Mouse (Mus musculus) heart, adult 2 months (tissue): Measurements from ENCODE around the gene Ccdc186. TPM values are rescaled to one million over a fixed set of nuclear protein-coding genes. Genes with fewer than 3 reads are reported as not detected.

Experiments used
- DNase-seq, 2 experiments: peaks; one replicate each; pipeline ENCODE4 v3.0.0; 2021
- H3K27ac ChIP-seq: fragments of 200-600 bp; 2 replicates; pipeline ENCODE4 v1.8.1; 2022
- H3K27me3 ChIP-seq: fragments of 200-500 bp; 2 replicates; pipeline ENCODE4 v1.6.1; 2012; ENCODE audit warnings: mild to moderate bottlenecking, low read length, inconsistent platforms, mixed read lengths; ENCODE audit not compliant: control insufficient read depth, insufficient read depth
- H3K36me3 ChIP-seq: fragments of 200-500 bp; 2 replicates; pipeline ENCODE4 v1.6.1; 2012; ENCODE audit warnings: low read length, inconsistent platforms; ENCODE audit not compliant: control insufficient read depth, insufficient read depth
- H3K4me1 ChIP-seq: fragments of 200-500 bp; 2 replicates; pipeline ENCODE4 v1.6.1; 2011; ENCODE audit warnings: low read length; ENCODE audit not compliant: control insufficient read depth, insufficient read depth
- H3K4me3 ChIP-seq: fragments of 200-600 bp; 2 replicates; pipeline ENCODE4 v1.8.1; 2022
- H3K79me2 ChIP-seq: fragments of 200-500 bp; replicated peaks from 2 replicates; pipeline ENCODE4 v1.6.1; 2012; ENCODE audit warnings: mild to moderate bottlenecking, inconsistent platforms, low read length, moderate library complexity, mixed read lengths; ENCODE audit not compliant: control insufficient read depth, insufficient read depth
- H3K9ac ChIP-seq: fragments of 200-500 bp; 2 replicates; pipeline ENCODE4 v1.6.1; 2012; ENCODE audit warnings: low read depth, mild to moderate bottlenecking, control low read depth, inconsistent platforms, low read length, mixed read lengths
- CTCF ChIP-seq: fragments of 200-600 bp; IDR thresholded peaks from 2 replicates; pipeline ENCODE4 v1.8.1; 2022; ENCODE audit warnings: antibody characterized with exemption, mild to moderate bottlenecking, moderate library complexity
- EP300 ChIP-seq: fragments of 200-500 bp; IDR thresholded peaks from 2 replicates; pipeline ENCODE4 v1.6.1; 2011; ENCODE audit warnings: low read depth, low read length, control low read depth; ENCODE audit not compliant: insufficient read depth
- POLR2A ChIP-seq: fragments of 200-500 bp; IDR thresholded peaks from 2 replicates; pipeline ENCODE4 v1.6.1; 2011; ENCODE audit warnings: mild to moderate bottlenecking, low read depth, low read length, control low read depth; ENCODE audit not compliant: insufficient read depth
- WGBS: fragments of 180-500 bp; shearing (Covaris S2); methylation state at CpG from one replicate; pipeline ENCODE4 v1.1.7; 2018; 5-methylcytosine and 5-hydroxymethylcytosine counted together
- intact Hi-C: fragments of 180-260 bp; cut with DNase I; formaldehyde crosslinking; loops from one replicate; pipeline ENCODE4 v1.15.1; 2025
- long read RNA-seq: library from polyadenylated mRNA; stranded (forward); transcript quantifications from one replicate; pipeline ENCODE4 v2.0.0, GENCODE M21; 2021
- polyA plus RNA-seq: library from polyadenylated mRNA; depleted of rRNA; stranded (reverse); fragments of >200 nt; gene quantifications from 2 replicates; pipeline ENCODE4 v1.2.3, GENCODE M21; 2012; rRNA removed
- total RNA-seq, 2 experiments: library from RNA; stranded (reverse); gene quantifications; 2 replicates each; pipeline ENCODE4 v1.2.3; 2021

The Ccdc186 gene
- 10 to 100 TPM; 24.9 to 28.6 TPM for total RNA-seq
- 5.0 and 7.9 TPM in 2 replicates for polyA plus RNA-seq
- long read RNA-seq, full-length matches to known transcripts = 3 of 10 reads
- long read RNA-seq, partial matches to known transcripts = 2 of 10 reads
- long read RNA-seq, other reads (novel, unspliced or antisense) = 5 of 10 reads

DNA sequence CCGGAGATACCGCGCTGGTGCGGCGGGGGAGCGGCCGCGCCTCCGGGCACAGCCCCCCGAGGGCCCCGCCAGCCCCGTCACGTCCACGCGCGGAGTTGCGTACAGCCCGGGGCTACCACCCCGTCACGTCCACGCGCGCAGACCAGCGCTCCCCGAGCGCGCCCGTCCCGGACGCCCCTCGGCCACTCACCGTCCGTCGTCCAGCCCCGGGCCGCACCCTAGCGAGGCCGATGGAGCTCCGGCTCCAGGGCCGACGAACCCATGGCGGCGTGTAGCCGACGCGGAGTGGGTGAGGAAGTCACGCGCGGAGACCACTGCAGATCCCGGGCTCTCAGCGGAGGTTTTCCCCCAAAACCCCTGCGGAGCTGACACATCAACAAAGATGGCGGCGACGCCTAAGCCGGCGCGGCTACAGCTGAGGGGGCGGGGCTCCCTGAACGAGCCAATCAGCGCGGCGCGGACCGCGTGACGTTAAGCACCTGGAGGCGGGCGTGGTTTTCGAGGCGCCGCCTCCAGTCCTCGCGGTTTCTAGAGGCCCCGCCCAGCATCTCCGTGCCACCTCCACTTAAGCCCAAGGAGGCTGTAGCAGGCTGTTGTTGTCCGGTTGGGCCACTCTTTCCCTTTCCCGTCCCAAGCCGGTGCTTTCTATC is at the start of gene Ccdc186:
Gene Ccdc186, minus strand, starts transcription at position 393 of the 650 bp plus-strand sequence.
- TF ChIP-seq EP300 = no peak
- TF ChIP-seq POLR2A = peak; percentile 91
- Histone ChIP-seq H3K36me3 (peaks cover 23% of the 10 kb centered on the region), H3K9ac (peak within 1 kb of the TSS; percentile 97), H3K4me1 (peaks cover 17% of the 10 kb centered on the region), H3K27ac (peak within 1 kb of the TSS; percentile 98), H3K4me3 (peak within 1 kb of the TSS; percentile 84), H3K79me2 (peaks cover 6% of the 10 kb centered on the region), H3K27me3 (no peaks in the 10 kb centered on the region)
- intact Hi-C loops = no loop called here
- DNase-seq = peak; percentile 96 to 97
- under 1% methylated on average over 79 of the region's 79 CpGs for WGBS

DNA sequence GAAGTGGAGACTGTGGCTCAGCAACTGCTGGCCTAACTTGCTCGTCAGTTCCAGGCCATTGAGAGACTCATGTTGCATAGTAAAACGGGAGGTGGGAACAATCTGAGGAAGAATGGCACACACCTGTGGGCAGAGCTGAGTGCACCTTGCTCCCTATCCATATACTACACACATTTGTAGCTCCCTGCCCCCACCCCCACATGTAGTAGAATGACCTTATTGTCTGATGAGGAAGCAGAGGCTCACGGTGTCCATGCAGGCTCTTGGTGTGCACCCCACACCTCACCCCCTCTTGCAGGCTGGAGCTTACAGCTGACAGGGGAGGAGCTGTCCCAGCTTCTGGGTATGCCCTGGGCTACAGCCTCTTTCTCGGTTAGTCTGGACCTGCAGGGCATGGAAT is 45.7 kb upstream of the Ccdc186 start:
- no peak for DNase-seq
- Histone ChIP-seq H3K9ac (no peak overlapping the region), H3K27ac (no peak overlapping the region), H3K4me1 (no peaks in the 10 kb centered on the region), H3K36me3 (no peaks in the 10 kb centered on the region), H3K27me3 (no peaks in the 10 kb centered on the region), H3K4me3 (no peak overlapping the region), H3K79me2 (no peaks in the 10 kb centered on the region)
- intact Hi-C loops = no loop called here
- 71% methylated on average over 4 of the region's 4 CpGs for WGBS
- TF ChIP-seq POLR2A = no peak
- no peak for TF ChIP-seq CTCF
- TF ChIP-seq EP300 = no peak

DNA sequence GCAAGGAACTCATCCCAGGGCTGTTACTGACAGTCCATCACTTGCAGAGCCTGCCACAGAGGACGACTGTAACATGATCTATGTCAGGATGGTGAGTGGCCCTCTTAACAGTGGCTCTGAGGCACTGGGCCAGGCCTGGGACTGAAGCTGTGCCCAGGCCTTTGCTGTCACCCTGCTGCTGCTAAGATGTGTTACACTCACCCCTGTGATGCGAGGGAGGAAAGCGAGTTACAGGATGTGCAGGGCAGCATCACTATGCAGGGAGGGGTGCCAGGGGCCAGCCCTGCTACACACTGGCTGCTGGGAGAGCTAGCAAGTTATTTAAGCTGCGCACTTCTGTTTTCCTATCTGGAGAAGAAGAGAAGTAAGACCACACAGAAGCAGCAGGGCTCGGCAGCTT is 34.5 kb upstream of the Ccdc186 start:
- no peaks in the 10 kb centered on the region; the same call in 1 of the 2 replicates for H3K4me1 ChIP-seq
- DNase-seq = peak in 1 of 2 experiments; percentile 14
- no peak overlapping the region for H3K9ac ChIP-seq
- no peak overlapping the region for H3K4me3 ChIP-seq
- no peaks in the 10 kb centered on the region for H3K36me3 ChIP-seq
- H3K27me3 ChIP-seq = no peaks in the 10 kb centered on the region
- 34% methylated on average over 5 of the region's 5 CpGs for WGBS
- intact Hi-C loops = no loop called here
- TF ChIP-seq CTCF = peak; percentile 25
- no peak for TF ChIP-seq POLR2A
- H3K79me2 ChIP-seq = no peaks in the 10 kb centered on the region
- no peak overlapping the region for H3K27ac ChIP-seq

DNA sequence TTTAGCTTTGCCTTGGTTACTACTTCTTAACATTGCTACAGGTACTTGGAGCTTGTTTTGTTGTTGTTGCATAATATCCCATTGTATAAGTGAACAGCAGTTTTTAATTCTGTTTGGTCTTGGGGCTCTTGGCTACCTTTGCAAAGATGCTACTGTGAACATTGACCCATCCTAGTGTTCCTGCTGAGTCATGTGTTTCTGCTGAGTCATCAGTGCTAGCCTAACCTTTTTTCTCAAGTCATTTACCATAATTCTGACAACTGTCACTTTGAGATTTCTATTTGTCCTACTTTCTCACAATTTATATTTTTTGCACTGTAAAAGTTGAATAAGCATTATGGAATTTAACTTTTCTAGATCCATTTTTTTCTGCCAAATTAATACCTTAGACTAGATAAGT is 30.6 kb upstream of the Ccdc186 start:
- Histone ChIP-seq H3K27me3 (no peaks in the 10 kb centered on the region), H3K27ac (no peak overlapping the region), H3K4me1 (no peaks in the 10 kb centered on the region; the same call in 1 of the 2 replicates), H3K9ac (no peak overlapping the region), H3K36me3 (no peaks in the 10 kb centered on the region), H3K79me2 (no peaks in the 10 kb centered on the region), H3K4me3 (no peak overlapping the region)
- no peak for TF ChIP-seq EP300
- TF ChIP-seq POLR2A = no peak
- no peak for TF ChIP-seq CTCF
- intact Hi-C loops = no loop called here
- DNase-seq = no peak

DNA sequence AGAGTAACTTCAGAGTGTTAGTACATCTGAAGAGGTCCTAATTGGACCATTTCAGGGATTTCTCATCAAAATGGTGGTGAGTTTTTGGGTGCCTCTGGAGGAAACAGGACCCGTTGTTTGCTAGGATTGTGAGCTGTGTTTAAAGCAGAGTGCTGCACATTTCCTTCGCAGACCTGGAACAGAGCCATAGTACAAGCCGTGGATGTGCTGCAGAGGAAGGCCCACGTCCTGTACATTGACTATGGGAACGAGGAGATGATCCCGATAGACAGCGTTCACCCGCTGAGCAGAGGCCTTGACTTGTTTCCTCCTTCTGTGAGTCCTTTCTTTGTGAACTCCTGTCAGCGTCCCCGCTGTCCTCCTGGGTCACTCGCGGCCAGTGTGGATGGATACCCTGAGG is 21.0 kb upstream of the Ccdc186 start:
- no peak overlapping the region for H3K9ac ChIP-seq
- no peak overlapping the region for H3K4me3 ChIP-seq
- no peaks in the 10 kb centered on the region; the same call in 1 of the 2 replicates for H3K4me1 ChIP-seq
- H3K36me3 ChIP-seq = no peaks in the 10 kb centered on the region
- WGBS = 60% methylated on average over 12 of the region's 12 CpGs
- intact Hi-C loops = no loop called here
- H3K27me3 ChIP-seq = no peaks in the 10 kb centered on the region
- no peak overlapping the region for H3K27ac ChIP-seq
- TF ChIP-seq CTCF = no peak
- no peak for TF ChIP-seq EP300
- TF ChIP-seq POLR2A = no peak
- no peak for DNase-seq
- H3K79me2 ChIP-seq = no peaks in the 10 kb centered on the region

DNA sequence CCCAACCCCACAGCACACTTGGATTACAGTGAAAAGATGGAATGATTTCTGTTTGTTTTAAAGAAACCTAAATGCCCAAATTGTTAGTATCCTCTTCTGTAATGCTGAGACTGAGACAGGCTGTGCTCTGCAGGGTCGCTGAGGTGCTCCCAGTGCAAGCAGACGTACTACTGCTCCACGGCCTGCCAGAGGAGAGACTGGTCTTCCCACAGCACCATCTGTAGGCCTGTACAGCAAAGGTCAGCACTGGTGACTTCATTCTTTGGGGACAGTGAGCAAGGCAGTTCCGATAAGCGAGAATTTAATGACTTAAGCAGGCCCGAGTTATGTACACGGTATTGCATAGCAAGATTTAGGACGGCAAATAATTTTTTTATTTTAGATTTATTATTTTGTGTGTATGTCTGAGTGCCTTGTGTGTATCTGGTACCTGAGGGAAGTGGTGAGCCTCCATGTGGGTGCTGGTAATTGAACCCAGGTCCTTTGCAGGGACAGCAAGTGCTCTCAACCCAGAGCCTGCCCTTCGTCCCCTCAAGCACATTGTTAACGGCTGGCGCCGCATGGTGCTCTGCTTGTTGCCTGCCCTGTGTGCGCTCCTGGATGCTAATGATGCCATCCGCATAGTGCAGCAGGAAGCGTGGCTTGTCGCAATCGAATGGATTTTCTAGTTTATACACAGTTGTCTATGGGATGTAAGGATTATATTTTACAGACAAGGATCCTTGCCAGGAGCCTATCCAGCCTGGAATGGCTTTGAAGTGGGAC is 17.1 kb upstream of the Ccdc186 start:
- Histone ChIP-seq H3K79me2 (no peaks in the 10 kb centered on the region), H3K36me3 (no peaks in the 10 kb centered on the region), H3K4me1 (no peaks in the 10 kb centered on the region; the same call in 1 of the 2 replicates), H3K4me3 (no peak overlapping the region), H3K27me3 (no peaks in the 10 kb centered on the region), H3K9ac (no peak overlapping the region), H3K27ac (no peak overlapping the region)
- peak in 1 of 2 experiments; percentile 28 for DNase-seq
- WGBS = 80% methylated on average over 17 of the region's 17 CpGs
- peak; percentile 37 for TF ChIP-seq CTCF
- TF ChIP-seq POLR2A = no peak
- intact Hi-C loops = no loop called here
